Mouse (Mus musculus) right cerebral cortex, postnatal 25 days (tissue): Measurements from ENCODE around the gene 1700029P11Rik.

ENCODE experiments used
- DNase-seq: peaks from one replicate; pipeline ENCODE4 v3.0.0; 2022

Gene 1700029P11Rik

GRCm38 (mm10) chr15:81980321-81980720 is at the start of gene 1700029P11Rik:
TSS of gene 1700029P11Rik (plus strand) at chr15:81980540.
- DNase-seq, result no peak

GRCm38 (mm10) chr15:81932951-81933470 is 47.3 kb upstream of the 1700029P11Rik start:
- DNase-seq, result peak; percentile 64

- no peak for DNase-seq
Measured at GRCm38 (mm10) chr15:81933986-81934385, 46.4 kb upstream of the 1700029P11Rik start.

- DNase-seq, result no peak
Measured at GRCm38 (mm10) chr15:81935869-81936637, 44.3 kb upstream of the 1700029P11Rik start.

- DNase-seq, result peak; percentile 67
Measured at GRCm38 (mm10) chr15:81936679-81937078, 43.7 kb upstream of the 1700029P11Rik start, which contains the start of gene Csdc2. TSS of gene Csdc2 (plus strand) at chr15:81936759.

- DNase-seq, result peak; percentile 71
Measured at GRCm38 (mm10) chr15:81937098-81937972, 43.0 kb upstream of the 1700029P11Rik start.

GRCm38 (mm10) chr15:81938246-81938645 is 42.1 kb upstream of the 1700029P11Rik start:
- DNase-seq, result no peak

- DNase-seq, result no peak
Measured at GRCm38 (mm10) chr15:81939157-81939715, 41.1 kb upstream of the 1700029P11Rik start.

GRCm38 (mm10) chr15:81939774-81940173 is 40.6 kb upstream of the 1700029P11Rik start:
- no peak for DNase-seq

- DNase-seq, result no peak
Measured at GRCm38 (mm10) chr15:81940219-81940618, 40.1 kb upstream of the 1700029P11Rik start.

- no peak for DNase-seq
Measured at GRCm38 (mm10) chr15:81941010-81941409, 39.3 kb upstream of the 1700029P11Rik start.

- DNase-seq, result no peak
Measured at GRCm38 (mm10) chr15:81943176-81943749, 37.1 kb upstream of the 1700029P11Rik start.

GRCm38 (mm10) chr15:81949076-81949475 is 31.3 kb upstream of the 1700029P11Rik start:
- DNase-seq, result no peak

- DNase-seq, result no peak
Measured at GRCm38 (mm10) chr15:81949476-81950131, 30.7 kb upstream of the 1700029P11Rik start.

- DNase-seq, result no peak
Measured at GRCm38 (mm10) chr15:81950716-81951115, 29.6 kb upstream of the 1700029P11Rik start.

GRCm38 (mm10) chr15:81951159-81951558 is 29.2 kb upstream of the 1700029P11Rik start:
- no peak for DNase-seq

GRCm38 (mm10) chr15:81952310-81952709 is 28.0 kb upstream of the 1700029P11Rik start:
- DNase-seq, result no peak

- DNase-seq, result no peak
Measured at GRCm38 (mm10) chr15:81954151-81954583, 26.2 kb upstream of the 1700029P11Rik start.

- no peak for DNase-seq
Measured at GRCm38 (mm10) chr15:81954716-81955115, 25.6 kb upstream of the 1700029P11Rik start.

GRCm38 (mm10) chr15:81955414-81955813 is 24.9 kb upstream of the 1700029P11Rik start:
- no peak for DNase-seq

- DNase-seq, result peak; percentile 47
Measured at GRCm38 (mm10) chr15:81956457-81956856, 23.9 kb upstream of the 1700029P11Rik start.

- DNase-seq, result no peak
Measured at GRCm38 (mm10) chr15:81957598-81957997, 22.7 kb upstream of the 1700029P11Rik start.
